Mouse (Mus musculus) heart, adult 2 months (tissue): ENCODE measurements around the gene Pla2g4b.

Experiments
- CTCF ChIP-seq: fragments of 200-600 bp; IDR thresholded peaks from 2 replicates; pipeline ENCODE4 v1.8.1; 2022; ENCODE audit warnings: antibody characterized with exemption, mild to moderate bottlenecking, moderate library complexity
- EP300 ChIP-seq: fragments of 200-500 bp; IDR thresholded peaks from 2 replicates; pipeline ENCODE4 v1.6.1; 2011; ENCODE audit warnings: low read depth, low read length, control low read depth; ENCODE audit not compliant: insufficient read depth
- POLR2A ChIP-seq: fragments of 200-500 bp; IDR thresholded peaks from 2 replicates; pipeline ENCODE4 v1.6.1; 2011; ENCODE audit warnings: mild to moderate bottlenecking, low read depth, low read length, control low read depth; ENCODE audit not compliant: insufficient read depth

GRCm38 (mm10) chr2:119994839-119995238 is 38.4 kb upstream of the Pla2g4b start:
- TF ChIP-seq POLR2A, result no peak
- no peak for TF ChIP-seq CTCF
- no peak for TF ChIP-seq EP300
